In genomic region chr19:58076961-58077371, GRCm38 (mm10) we compare ENCODE assay signal across 16 mouse cellular contexts.
DNase-seq lines count a peak whose midpoint lies in the region; ATAC-seq and TF ChIP-seq lines count a peak whose summit lies in the region.
"Had no signal": no experiment of that assay in that cellular context is flagged by ENCODE, and none has a peak within 500 bp of the region (broad histone marks: within the 10 kb centered on the region; RNA-seq: fewer than 3 reads in every experiment).

No protein-coding gene starts in this region.

- H3K36me3 ChIP-seq in neural tube, embryonic 13.5 days: no peaks in the 10 kb centered on the region
- no peaks in the 10 kb centered on the region for H3K36me3 ChIP-seq in hindbrain, postnatal 0 days (ENCODE audit: insufficient read depth, low read length)
- H3K36me3 ChIP-seq: limb, embryonic 15.5 days had no signal

- peak; percentile 57 for DNase-seq in heart, adult 11 months
- no peak for DNase-seq in heart, adult 8-10 months (ENCODE audit: low spot score)
- DNase-seq in neural tube, embryonic 10.5 days (ENCODE audit: extremely low spot score, low spot score): no peak
- peak; percentile 45 for DNase-seq in hindbrain, postnatal 0 days (ENCODE audit: low spot score)
- DNase-seq in cerebellum, adult 9-11 months: no peak
- DNase-seq in right cerebral cortex, adult 2 months (ENCODE audit: low spot score in 2 of 2): no peak
- no peak for DNase-seq in kidney, postnatal 14 days
- DNase-seq: adrenal gland, postnatal 36 days; cerebellum, postnatal 25 days; kidney, adult 18-20 months; kidney, postnatal 25 days; liver, postnatal 0 days; right cerebral cortex, postnatal 14 days had no signal

- peak overlapping the region; percentile 78 for H3K27ac ChIP-seq in neural tube, embryonic 13.5 days (replicated peaks)
- H3K27ac ChIP-seq in hindbrain, postnatal 0 days: no peak overlapping the region
- H3K27ac ChIP-seq: limb, embryonic 15.5 days had no signal

- no peak for TF ChIP-seq CTCF in hindbrain, postnatal 0 days (IDR thresholded peaks at IDR 0.05; ENCODE audit: low read depth)

- ATAC-seq in neural tube, embryonic 13.5 days (ENCODE audit: low read depth): peak; percentile 71
- ATAC-seq in hindbrain, postnatal 0 days: no peak
- ATAC-seq: activated CD4-positive, CD25-positive, alpha-beta regulatory T cell, adult 4 months; liver, postnatal 0 days had no signal

- H3K9me3 ChIP-seq in neural tube, embryonic 13.5 days: no peaks in the 10 kb centered on the region
- no peaks in the 10 kb centered on the region for H3K9me3 ChIP-seq in hindbrain, postnatal 0 days (ENCODE audit: low read length)
- H3K9me3 ChIP-seq: limb, embryonic 15.5 days had no signal

- H3K4me2 ChIP-seq in neural tube, embryonic 13.5 days: peak overlapping the region; percentile 39
- peak overlapping the region; percentile 35 for H3K4me2 ChIP-seq in hindbrain, postnatal 0 days (ENCODE audit: low read depth, low read length)
- H3K4me2 ChIP-seq: limb, embryonic 15.5 days had no signal

- no peaks in the 10 kb centered on the region for H3K27me3 ChIP-seq in neural tube, embryonic 13.5 days
- no peaks in the 10 kb centered on the region for H3K27me3 ChIP-seq in hindbrain, postnatal 0 days (ENCODE audit: insufficient read depth, low read length)
- H3K27me3 ChIP-seq: limb, embryonic 15.5 days had no signal

- H3K9ac ChIP-seq in neural tube, embryonic 13.5 days: peak overlapping the region; percentile 46
- H3K9ac ChIP-seq in hindbrain, postnatal 0 days (replicated peaks; ENCODE audit: low read length): no peak overlapping the region
- H3K9ac ChIP-seq: limb, embryonic 15.5 days; liver, postnatal 0 days had no signal

- peaks cover 29% of the 10 kb centered on the region for H3K4me1 ChIP-seq in neural tube, embryonic 13.5 days (replicated peaks)
- no peaks in the 10 kb centered on the region for H3K4me1 ChIP-seq in hindbrain, postnatal 0 days (ENCODE audit: insufficient read depth, low read length)
- H3K4me1 ChIP-seq: limb, embryonic 15.5 days had no signal

- 38% methylated on average over 14 of the region's 14 CpGs for WGBS in neural tube, embryonic 13.5 days
- 50% methylated on average over 14 of the region's 14 CpGs for WGBS in hindbrain, postnatal 0 days

- H3K4me3 ChIP-seq in neural tube, embryonic 13.5 days: no peak overlapping the region
- no peak overlapping the region; the same call in 1 of the 2 replicates for H3K4me3 ChIP-seq in hindbrain, postnatal 0 days (ENCODE audit: low read length)
- H3K4me3 ChIP-seq: limb, embryonic 15.5 days had no signal

Comparison
In these comparisons a context has a peak if more than half of its experiments do, and no peak if none do; other contexts are left out.
1. DNase-seq: peak in heart, adult 11 months (single experiment) and hindbrain, postnatal 0 days (single experiment); none in heart, adult 8-10 months (single experiment), neural tube, embryonic 10.5 days (single experiment), cerebellum, adult 9-11 months (single experiment), right cerebral cortex, adult 2 months (0 of 2) and kidney, postnatal 14 days (single experiment).